Mouse (Mus musculus): ENCODE measurements at regions not wholly inside any gene's neighbourhood (a gene's known extent, or its start where the extent isn't known, plus 50 kb on each side); places are given as distances from the start of the nearest gene placed in this dataset.

DNA sequence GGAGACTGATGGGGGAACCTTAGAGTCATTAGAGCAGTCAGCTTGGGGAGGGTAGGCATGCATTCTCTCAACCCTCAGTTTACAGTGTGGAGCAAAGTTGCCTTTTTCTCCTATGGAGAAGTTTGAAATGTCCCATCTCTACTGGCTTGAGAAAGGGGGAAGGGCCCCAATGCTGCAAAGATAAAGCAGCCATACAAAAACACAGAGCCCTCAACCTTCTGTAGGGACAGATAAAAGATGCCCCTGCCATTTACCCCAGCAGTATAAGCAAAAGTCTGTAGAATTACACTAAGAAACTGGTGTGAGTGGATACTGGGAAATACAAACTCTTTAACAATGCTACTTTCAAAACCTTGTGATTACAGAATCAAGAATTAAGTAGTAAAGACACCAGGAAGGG lies 71.9 kb upstream of the Tmem215 start:
- no peak for DNase-seq (ENCODE audit: low spot score)

GRCm38 (mm10) chr4:40390183-40390582 lies 81.8 kb upstream of the Tmem215 start:
- no peak for DNase-seq (ENCODE audit: low spot score)

DNA sequence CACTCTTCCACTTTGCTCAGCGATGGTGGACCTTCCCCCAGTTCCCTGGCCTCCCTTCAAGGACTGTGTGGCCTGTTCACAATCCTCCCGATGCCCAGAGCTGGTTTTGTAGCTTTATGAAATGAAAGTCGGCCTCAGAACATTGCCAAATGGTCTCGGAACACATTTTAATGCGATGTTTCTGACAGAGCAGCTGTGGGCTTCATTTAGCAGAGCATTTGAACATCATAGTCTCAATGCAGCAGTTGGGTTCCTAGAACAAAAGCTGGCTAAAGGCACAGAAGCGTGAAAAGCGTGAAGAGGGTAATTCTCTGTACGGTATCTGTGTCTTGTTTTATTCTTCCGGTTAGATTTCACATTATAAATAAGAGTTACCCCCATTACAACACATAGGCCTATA lies 86.7 kb upstream of the Tmem215 start:
- DNase-seq (ENCODE audit: low spot score), result no peak

DNA sequence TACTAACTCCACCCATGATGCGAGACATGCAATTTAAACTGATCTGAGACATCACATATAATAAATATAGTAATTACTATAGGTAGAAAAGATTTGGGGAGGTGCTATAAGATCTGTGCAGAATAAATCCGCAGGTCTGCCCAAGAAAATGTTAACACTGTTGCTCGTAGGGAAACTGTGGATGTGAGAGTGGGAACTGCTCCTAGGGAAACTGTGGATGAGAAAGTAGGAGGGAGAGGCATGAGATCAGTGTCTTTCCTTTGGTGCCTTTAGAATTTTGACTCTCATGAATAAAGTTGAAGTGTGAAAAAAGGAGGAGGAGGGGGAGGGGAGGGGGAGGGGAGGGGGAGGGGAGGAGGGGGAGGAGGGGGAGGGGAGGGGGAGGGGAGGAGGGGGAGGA lies 87.3 kb upstream of the Tmem215 start:
- DNase-seq (ENCODE audit: low spot score), result no peak

DNA sequence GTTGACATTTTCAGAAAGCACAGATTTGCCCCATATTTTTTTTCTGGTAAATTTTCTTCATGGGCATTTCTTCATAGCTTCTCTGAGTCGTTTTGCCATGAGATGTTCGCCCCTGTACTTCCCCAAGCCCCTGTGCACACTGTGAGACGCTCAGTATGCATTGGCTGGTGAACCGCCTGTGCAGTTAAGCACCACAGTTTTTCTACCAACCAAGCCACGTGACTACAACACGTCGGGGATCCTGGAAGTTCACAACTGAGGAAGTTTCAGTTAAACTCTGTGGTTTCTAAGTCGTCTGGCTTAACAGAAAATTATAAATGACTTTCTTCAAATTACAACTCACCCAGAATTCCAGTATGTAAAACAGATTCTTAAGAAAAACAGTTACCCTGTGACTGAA lies 91.7 kb upstream of the Tmem215 start:
- DNase-seq (ENCODE audit: low spot score), result no peak

- DNase-seq (ENCODE audit: low spot score), result no peak
Observed at GRCm38 (mm10) chr4:40375439-40376154, 96.4 kb upstream of the Ndufb6 start.

- DNase-seq (ENCODE audit: low spot score), result no peak
Observed at GRCm38 (mm10) chr4:40374213-40374612, 95.0 kb upstream of the Ndufb6 start.

DNA sequence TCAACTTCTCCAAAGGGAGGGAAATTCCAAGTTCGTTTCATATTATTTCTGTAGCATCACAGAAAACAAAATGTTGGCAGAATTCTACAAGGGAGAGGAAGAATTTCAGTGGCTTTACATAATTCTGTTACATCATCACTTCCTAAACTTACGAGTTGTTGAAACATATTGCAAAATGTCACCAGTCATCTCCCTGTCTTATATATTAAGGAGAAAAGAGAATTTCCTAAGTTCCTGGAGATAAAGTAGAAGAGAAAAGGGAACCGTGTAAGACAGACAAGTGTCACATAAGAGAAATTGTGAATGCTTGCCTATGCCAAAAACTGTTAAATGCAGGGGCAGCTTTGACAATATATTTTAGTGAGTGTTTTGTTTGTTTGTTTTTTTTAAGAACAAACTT lies 85.1 kb upstream of the Ndufb6 start:
- no peak for DNase-seq (ENCODE audit: low spot score)

GRCm38 (mm10) chr4:40359307-40359706 lies 80.1 kb upstream of the Ndufb6 start:
- no peak for DNase-seq (ENCODE audit: low spot score)

DNA sequence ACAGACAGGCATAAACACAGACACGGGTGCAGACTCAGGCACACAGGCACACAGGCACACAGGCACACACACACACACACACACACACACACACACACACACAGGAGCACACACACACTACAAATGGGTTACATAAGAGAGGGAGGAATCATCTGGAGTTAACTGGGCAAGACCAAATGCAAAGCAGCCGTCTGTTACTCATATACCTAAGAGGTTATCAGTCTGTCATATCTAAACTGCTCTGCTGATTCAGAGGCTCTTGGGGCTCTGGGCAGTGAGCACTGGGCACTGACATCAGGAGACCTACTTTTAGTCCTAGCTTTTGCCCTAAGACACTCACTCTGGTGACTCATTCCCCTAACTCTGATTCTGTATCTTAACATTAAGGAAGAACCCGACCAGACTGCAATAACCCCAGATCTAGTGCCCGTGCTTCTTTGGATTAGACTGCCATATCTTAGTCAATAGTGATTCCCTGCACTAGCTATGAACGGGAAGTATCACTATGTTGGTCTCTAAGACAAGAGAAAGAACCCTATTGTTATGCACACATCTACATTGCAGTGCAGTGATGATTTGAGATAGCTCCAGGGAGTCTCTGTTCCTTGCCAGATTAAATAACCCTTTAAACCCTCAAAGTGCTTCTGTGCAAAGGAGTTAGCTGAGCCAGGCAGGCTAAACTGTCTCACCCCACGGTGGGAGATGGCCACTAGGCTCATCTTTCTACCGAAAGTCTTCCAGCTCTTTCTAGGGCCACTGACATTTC lies 78.0 kb upstream of the Ndufb6 start:
- DNase-seq (ENCODE audit: low spot score), result no peak

DNA sequence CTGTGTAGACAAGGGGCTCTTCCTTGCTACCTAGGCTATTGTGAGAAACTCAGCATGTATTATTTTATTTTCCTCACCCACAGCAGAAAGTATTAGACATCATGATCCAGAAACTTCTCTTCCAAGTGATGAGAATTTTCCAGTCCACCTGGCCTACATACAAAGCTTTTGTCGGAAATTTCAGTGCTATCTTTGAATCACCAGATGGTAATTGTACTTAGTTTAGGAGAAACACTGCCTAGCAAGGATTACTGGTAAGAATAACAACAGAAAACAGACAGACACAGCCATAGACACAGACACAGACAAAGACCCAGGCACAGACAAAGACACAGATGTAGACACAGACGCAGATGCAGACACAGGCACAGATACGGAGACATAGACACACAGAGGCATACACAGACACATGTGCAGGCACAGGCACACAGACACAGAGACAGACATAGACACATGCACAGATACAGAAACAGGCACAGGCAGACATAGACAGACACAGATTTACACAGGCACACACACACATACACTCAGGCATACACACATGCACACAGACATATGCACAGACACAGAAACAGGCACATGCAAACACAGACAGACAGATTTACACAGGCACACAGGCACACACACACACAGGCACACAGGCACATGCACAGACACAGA lies 76.7 kb upstream of the Ndufb6 start:
- DNase-seq (ENCODE audit: low spot score), result no peak

DNA sequence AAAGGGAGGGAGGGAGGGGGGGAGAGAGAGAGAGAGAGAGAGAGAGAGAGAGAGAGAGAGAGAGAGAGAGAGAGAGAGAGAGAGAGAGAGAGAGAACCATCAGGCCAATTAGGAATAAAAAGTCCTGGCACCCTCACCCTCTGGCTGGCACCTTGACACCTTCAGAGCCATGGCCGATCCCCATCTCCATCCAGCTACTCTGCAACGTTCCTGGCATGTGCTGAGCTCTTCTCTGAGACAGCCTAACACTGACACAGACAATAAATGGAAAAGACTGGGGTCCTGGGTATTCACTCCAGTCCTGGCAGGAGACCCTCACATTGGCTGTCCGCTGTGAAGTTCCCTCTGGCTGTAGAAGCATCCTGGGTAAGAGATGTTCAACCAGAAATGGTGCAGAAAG lies 75.2 kb upstream of the Ndufb6 start:
- no peak for DNase-seq (ENCODE audit: low spot score)

GRCm38 (mm10) chr4:40351648-40352047 lies 72.4 kb upstream of the Ndufb6 start:
- DNase-seq (ENCODE audit: low spot score), result no peak

- DNase-seq (ENCODE audit: low spot score), result no peak
Observed at GRCm38 (mm10) chr4:40351090-40351489, 71.9 kb upstream of the Ndufb6 start.

DNA sequence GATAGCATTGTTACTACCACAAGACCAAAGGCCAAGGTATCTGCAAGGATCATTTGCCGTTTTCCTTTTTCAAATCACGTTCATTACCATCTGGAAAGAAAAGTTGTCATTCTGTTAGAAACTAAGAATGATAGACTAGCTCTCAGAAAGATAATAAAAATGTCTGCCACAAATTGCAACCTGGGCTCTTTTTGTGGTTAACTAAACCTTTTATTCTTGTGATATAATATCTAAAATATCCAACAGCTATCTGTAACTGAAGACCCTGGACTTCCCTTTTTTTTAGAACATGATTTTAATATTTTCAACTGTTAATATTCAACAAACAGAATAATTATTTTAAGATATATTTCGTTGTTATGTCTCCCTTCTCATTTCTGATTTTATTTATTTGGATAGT lies 66.6 kb upstream of the Ndufb6 start:
- DNase-seq (ENCODE audit: low spot score), result no peak

DNA sequence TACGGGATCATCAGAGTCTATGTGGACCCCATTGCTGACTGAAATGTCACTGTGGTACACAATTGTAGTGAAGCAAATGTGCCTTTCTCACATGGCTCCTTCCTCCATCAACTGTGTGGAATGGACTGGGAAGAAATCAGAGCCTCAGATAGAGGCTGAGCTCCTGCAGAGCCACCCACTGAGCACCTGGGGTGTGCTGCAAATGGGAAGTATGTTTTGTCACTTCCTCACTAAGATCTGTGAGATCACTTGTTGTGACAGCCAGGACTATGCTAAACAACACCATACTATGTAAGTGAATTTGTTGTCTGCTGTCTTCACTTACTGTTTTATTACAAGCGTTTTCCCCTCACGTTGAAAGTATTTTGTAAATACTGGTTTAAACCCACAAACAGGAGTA lies 63.0 kb upstream of the Ndufb6 start:
- DNase-seq (ENCODE audit: low spot score), result no peak

- no peak for DNase-seq (ENCODE audit: low spot score)
Observed at GRCm38 (mm10) chr4:40334841-40335240, 55.6 kb upstream of the Ndufb6 start.

- DNase-seq (ENCODE audit: low spot score), result peak; percentile 32
Observed at GRCm38 (mm10) chr4:40329737-40330136, 50.5 kb upstream of the Ndufb6 start.

Data from ovary, postnatal 36 days (tissue).